Mouse (Mus musculus) C2C12 (cell line): ENCODE measurements at regions not wholly inside any gene's neighbourhood (a gene's known extent, or its start where the extent isn't known, plus 50 kb on each side); places are given as distances from the start of the nearest gene placed in this dataset.

Experiments used
- CTCF ChIP-seq: IDR thresholded peaks from one replicate; pipeline ENCODE4 v1.5.1; 2011; ENCODE audit not compliant: control insufficient read depth, insufficient read depth, insufficient read length
- FOSL1 ChIP-seq: IDR thresholded peaks from one replicate; pipeline ENCODE4 v1.8.0; 2011; ENCODE audit warnings: mild to moderate bottlenecking, low read length; ENCODE audit not compliant: poor library complexity, insufficient read depth, severe bottlenecking
- MYOD1 ChIP-seq: IDR thresholded peaks from one replicate; pipeline ENCODE4 v1.6.1; 2011; ENCODE audit warnings: low read depth; ENCODE audit not compliant: control insufficient read depth, insufficient read length
- MYOG ChIP-seq: IDR thresholded peaks from one replicate; pipeline ENCODE4 v1.6.1; 2011; ENCODE audit not compliant: control insufficient read depth, insufficient read length; ENCODE audit errors: extremely low read depth
- USF1 ChIP-seq: IDR thresholded peaks from one replicate; pipeline ENCODE4 v1.6.1; 2011; ENCODE audit warnings: low read depth, mild to moderate bottlenecking, control low read depth, moderate library complexity

DNA sequence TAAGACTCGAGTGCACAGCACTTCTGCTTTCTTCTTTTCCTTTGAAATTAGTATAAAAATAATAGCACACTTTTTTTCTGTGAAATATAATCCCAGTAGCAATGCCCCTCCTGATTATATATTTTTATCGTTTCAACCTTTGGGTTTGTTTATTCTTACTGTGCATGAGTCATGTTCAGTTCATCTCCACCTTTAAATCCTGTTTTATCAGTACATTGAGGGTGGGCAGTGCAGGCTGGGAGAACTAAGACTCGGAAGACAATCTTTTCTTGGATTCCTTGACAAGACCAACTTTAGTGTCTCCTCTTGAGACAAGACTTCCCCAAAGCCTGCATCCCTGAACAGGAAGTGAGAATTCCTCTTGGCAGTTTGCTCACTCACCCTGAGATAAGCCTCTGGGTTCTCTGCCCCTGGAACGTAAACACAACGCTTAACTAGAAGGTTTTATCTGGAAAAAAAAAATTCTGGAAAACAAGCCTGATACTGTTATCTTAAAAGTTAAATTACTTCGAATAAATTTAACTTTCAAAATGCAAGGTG, 76.5 kb downstream of the Rnd3 start:
- no peak for TF ChIP-seq CTCF
- no peak for TF ChIP-seq USF1
- no peak for TF ChIP-seq MYOG
- no peak for TF ChIP-seq MYOD1
- TF ChIP-seq FOSL1, result no peak
